Mouse (Mus musculus) heart, adult 8-10 months (tissue): ENCODE data around the gene Krtap27-1. TPM values are rescaled to one million over a fixed set of nuclear protein-coding genes. Genes with fewer than 3 reads are reported as not detected.

Experiments
- DNase-seq: peaks from one replicate; pipeline ENCODE4 v3.0.0; 2022; ENCODE audit warnings: low spot score
- total RNA-seq, 4 experiments: library from RNA; stranded (reverse); gene quantifications; 2 replicates each; pipeline ENCODE4 v1.2.4; 2022

Gene Krtap27-1
- not detected for total RNA-seq

- DNase-seq: no peak
These were observed at the start of gene Krtap27-1 for GRCm38 (mm10) chr16:88671571-88671970. TSS of gene Krtap27-1 (minus strand) at chr16:88671671.

DNA sequence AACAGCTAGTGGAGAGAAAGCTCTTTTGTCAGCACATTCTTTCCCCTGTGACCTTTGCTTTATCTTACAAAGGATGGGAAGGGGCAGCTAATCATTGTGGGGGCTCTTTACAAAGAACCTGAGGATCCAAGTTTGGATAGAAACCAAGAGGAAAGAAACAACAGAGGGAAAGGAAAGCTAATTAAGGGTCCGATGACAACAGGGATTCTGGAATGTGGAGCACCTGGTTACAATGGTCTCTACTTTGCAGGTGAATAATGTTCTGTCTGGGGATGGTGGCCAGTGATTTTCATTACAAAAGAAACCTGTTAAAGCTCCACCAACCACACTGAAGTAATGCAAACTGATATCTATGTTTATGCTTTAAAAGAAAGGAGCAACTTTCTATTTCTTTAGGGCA lies 48.6 kb upstream of the Krtap27-1 start:
- DNase-seq: no peak

DNA sequence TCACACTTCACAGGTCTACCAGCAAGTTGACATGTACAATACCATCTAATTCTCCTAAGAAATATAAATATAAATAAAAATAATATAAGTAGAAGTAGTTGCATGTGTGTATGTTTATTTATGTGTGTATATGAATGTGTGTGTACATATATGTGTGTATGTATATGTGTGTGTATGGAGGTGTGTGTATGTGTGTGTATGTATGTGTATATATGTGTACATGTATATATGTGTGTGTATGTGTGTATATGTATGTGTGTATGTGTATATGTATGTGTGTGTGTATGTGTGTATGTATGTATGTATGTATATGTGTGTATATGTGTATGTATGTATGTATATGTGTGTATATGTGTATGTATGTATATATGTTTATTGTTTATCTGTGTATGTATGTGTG lies 45.1 kb upstream of the Krtap27-1 start:
- DNase-seq: no peak

DNA sequence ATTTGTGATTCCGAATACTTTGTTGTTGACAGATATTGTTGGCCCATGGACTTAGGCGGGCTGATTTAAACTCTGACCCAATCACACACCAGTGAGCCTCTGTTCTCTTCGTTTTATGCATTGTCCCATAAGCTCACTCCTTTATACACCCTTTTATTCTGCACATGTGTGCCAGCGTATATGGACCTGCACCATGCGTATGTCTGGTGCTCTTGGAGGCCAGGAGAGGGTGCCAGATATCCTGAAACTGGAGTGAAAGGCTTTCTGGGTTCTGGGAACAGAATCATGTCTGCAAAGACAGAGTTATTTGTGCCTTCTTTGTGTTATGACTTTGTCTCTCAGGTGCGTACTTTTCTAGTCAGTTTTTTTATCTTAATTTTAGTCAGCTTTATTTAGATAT lies 39.8 kb upstream of the Krtap27-1 start:
- no peak for DNase-seq

DNA sequence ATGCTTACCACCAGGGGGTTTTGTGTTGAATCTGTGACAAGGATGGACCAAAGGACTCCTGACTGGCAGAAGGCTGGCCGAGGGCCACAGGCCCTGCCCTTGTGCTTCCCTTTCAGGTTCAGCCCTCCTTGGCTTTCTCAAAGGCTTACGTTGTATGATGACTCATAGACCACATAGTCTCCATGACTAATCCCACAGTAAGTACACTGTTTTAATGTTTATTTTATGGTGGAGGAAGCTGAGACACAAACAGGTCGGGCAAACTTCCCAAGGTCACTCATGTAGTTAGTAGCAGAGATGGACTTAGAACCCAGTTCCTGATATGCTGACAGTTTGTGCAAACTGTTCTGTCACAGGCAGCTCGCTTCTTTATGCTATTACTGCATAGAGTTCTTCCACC lies 39.3 kb upstream of the Krtap27-1 start:
- no peak for DNase-seq

DNA sequence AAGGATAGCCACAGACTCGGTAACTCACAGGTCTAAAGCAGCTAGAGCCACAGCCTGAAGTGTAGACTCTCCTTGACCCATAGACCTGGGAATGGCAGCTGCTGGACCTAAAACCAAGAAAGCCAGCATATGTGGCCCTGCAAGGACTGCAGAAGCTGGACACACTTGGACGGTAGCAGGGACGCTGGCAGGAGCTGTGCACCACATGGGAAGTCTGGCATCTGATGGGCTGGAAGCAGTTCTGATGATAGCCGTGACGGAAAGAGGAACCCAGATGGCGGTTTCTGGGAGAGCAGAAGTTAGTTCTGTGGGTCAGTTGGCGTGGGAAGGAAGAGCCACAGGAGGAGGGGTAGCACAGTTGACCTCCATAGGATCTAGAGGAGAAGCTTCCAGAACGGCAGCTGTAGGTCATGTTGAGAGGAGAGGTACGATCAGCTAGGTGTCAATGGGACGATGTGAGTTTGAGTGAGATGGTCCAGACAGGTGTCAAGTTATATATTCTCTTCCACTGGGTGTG lies 36.1 kb upstream of the Krtap27-1 start, which contains the start of gene 2310061N02Rik:
Gene 2310061N02Rik, minus strand, starts transcription at position 467 of the 517 bp plus-strand sequence.
- no peak for DNase-seq

- no peak for DNase-seq
These were observed 29.8 kb upstream of the Krtap27-1 start for GRCm38 (mm10) chr16:88701072-88701864.

- DNase-seq: no peak
These were observed 24.8 kb upstream of the Krtap27-1 start for GRCm38 (mm10) chr16:88696256-88696655.

- no peak for DNase-seq
These were observed 9.8 kb upstream of the Krtap27-1 start for GRCm38 (mm10) chr16:88681282-88681681.

DNA sequence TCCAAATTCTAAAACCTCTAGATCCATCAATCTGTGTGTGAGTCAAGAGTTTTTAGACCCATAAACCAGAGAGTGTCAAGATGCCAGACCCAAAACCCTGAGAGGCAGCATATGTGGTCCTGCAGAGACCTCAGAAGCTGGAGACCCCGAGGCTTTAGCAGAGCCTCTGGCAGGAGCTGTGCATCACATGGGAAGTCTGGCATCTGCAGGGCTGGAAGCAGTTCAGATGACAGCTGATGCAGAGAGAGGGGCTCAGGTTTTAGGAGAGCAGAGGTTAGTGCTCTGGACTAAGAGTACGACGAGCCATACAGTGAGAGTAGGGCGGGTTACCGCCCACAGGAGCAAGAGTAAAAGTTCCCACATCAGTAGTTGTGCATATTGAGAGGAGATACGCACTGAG lies 7.6 kb upstream of the Krtap27-1 start:
- DNase-seq: no peak

DNA sequence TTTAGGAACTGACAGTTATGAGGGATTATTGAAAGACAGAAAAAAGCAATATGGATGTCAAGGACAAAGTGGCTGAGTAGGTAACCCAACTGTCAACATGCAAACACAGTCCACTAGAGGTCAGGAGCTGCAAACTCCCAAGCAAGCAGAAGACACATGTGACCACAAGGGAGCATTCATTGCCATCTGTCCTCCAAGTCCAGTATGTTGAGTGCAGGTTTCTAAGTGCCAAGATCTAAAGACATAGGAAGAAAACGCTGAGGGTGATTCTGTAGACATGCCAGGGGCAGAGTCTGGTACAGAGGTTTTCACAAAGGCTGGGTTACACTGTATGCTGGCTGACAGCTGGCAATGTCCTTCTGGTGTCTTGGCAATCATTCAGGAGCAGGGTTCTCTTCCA lies 14.0 kb downstream of the Krtap27-1 start:
- DNase-seq: no peak

DNA sequence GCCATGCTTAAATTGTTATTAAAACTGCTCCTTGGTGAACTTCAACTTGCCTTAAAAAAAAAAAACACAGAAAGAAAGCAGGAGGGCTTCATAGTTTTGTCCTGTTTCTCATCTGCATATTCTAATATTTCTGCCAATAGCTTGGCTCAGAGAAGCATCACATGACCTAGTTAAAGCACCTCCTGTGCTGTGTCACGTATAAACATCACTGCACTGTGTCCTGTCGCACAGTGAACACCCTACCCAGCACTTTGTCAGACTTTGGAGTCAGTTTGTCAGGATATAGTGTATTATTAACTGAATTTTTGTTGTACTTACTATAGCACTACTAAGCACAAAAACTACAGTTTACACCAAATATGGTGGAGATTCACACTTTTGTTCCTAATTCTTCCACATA lies 19.5 kb downstream of the Krtap27-1 start:
- no peak for DNase-seq

DNA sequence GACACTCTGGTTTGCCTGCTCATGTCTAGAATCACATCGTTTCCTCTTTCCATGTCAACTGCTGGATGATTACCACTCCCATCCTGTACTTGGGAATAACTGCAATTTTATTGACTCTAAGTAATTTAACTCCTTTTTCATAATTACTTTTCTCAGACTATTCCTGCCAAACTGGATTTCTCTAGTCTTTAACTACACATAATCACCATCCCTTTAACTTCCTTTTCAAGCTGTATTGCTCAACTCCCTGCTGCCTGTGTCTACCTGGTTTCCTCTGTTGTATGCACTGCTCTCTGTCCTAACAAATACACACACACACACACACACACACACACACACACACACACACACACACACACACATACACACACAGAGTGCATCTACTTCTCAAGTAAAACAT lies 20.4 kb downstream of the Krtap27-1 start:
- DNase-seq: no peak

- no peak for DNase-seq
These were observed 24.1 kb downstream of the Krtap27-1 start, which contains the start of gene Krtap26-1 for GRCm38 (mm10) chr16:88647358-88647846. TSS of gene Krtap26-1 (minus strand) at chr16:88647796.

DNA sequence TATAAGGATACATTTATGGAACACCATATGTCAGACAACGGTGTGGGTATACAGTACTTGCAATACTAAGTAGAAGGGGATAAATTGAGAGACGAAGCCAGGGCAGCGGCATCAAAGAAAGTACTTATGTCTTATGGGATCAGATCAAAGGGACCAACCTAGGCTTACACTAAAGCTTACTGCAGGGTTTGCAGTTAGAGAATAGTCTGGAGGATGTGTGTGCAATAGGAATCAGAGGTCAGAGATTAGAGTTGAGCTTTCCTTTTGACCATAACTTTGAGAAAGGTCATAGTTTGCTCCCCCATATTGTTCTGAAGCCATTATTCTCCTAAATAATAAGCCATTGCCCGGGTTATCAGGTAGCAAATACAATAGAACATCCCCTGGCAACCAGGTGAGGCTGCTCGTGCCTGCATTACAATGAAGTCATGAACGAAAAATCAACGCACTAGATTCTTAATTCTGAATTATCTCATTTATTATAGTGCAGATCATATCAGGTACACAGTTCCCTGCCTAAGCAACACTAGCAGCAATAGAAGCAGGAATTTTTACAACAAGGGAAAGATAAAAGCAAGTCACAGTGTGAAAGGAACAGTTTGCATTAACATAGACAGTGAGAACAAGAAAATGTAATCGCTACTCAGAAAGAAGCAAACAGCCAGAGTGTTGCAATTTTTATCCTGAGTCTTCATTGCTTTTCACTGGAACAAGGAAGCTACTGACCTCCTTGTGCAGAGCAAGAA lies 24.9 kb downstream of the Krtap27-1 start:
- no peak for DNase-seq

DNA sequence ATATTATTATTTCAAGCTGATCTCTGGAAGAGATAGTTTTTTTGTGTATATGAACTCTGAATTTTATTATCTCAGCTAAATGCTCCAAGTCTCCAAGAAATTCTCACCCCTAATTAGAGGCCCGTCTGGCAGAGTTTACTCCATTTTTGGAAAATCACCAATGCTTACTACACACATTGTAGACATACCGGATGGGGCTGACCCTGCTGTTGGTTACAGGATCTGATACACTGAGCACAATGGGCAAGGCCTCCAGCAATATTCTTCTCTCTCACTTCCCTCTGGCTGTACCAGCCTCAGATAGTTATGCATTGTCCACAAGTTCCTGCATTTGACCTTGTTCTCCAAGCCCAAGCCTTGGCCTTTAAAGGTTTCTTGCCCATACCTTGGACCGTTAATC lies 31.4 kb downstream of the Krtap27-1 start:
- no peak for DNase-seq

DNA sequence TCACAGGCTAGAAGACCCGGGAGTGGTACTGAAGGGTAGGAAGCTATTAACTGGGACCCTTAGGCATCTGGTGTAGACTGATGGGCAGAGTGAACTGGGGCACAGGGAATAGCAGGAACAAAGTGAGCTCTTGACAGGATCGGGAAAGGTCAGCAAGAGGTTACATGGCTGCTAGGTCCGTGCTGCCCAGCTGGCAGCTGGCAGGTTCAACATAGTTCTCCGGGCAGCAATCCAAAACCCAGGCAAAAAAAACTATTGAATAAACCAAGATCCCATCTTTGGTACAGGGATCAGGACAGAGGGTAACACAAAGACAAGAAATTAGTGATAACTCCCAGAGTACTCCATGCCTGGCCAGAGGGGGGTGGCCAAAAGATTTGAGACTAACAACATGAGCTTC lies 36.3 kb downstream of the Krtap27-1 start:
- DNase-seq: no peak

GRCm38 (mm10) chr16:88631474-88631873 lies 40.0 kb downstream of the Krtap27-1 start:
- DNase-seq: no peak

DNA sequence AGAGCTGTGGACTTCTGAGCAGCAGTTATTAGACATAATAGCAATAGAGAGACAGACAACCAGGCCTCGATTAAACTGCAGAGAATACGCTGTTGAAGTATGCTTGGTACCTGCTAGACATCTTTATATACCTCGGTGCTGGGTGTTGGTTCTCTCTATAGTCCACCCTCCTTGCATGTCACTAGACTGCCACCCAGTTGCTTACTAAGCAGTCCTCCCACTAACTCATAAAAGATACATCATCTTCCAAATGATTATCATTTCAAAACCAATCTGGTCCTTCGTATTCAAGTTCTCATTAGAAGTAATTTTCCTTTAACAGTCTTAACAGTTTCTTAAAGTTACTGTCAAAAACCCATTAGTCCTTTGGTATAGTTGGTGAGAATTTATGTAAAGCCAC lies 43.9 kb downstream of the Krtap27-1 start, which contains the start of gene 2310079G19Rik:
Gene 2310079G19Rik, minus strand, starts transcription at position 101 of the 400 bp plus-strand sequence.
- no peak for DNase-seq
